Mouse (Mus musculus): Measurements from ENCODE around the gene Ifit3b.

DNA sequence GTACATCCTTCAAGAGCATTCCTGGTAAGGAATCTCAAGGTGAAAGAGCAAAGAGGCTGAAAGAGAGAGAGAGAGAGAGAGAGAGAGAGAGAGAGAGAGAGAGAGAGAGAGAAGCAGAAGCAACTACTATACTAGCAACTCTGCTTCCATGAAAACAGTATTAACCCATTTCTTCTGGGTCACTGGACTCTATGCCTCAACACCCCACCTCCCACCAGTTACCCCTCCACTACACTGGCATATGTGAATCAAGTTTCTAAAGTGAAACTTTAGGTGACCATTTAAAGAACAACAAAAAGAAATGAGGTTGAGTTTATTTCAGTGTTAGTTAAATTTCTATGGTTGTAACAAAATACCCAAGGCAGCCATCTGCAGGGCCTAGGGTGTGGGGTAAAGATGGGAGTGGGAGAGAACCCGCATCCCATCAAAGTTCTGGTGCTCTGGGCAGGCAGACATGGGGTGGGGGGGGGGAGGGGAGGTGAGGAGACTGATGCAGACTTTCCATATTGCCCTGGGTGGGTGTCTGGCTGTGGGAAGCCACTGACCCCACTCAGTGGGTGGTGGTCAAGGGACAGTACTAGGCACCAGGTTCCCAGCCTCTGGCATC, 41.5 kb upstream of the Ifit3b start:
- no peak for TF ChIP-seq CTCF (IDR thresholded peaks at IDR 0.05; ENCODE audit: borderline replicate concordance, extremely low read depth, insufficient read depth, insufficient read length)
- TF ChIP-seq POLR2A (IDR thresholded peaks at IDR 0.05; ENCODE audit: borderline replicate concordance, extremely low read depth, insufficient read depth, insufficient read length, poor library complexity, severe bottlenecking): no peak

Measured in brain, embryonic 14.5 days (tissue).